Mouse (Mus musculus) embryonic stem cell, embryonic (primary cell): Measurements from ENCODE around the gene Stum.

Experiments used
- CTCF ChIA-PET, 4 experiments: fragments of 300-600 bp in 2 of 4; fragments of 350-600 bp in 2 of 4; sonication (Branson Sonifier 250); formaldehyde crosslinking; loops; one replicate each; lab custom pipeline; 2022; ENCODE audit warnings: inconsistent platforms in 2 of 4; lab: Charles Lee
- POLR2A ChIA-PET, 4 experiments: fragments of 300-600 bp in 2 of 4; fragments of 350-600 bp in 2 of 4; sonication (Branson Sonifier 250); formaldehyde crosslinking; loops; one replicate each; lab custom pipeline; 2022; ENCODE audit warnings: antibody characterized with exemption in 4 of 4, inconsistent platforms in 1 of 4; lab: Charles Lee

Stum gene

DNA sequence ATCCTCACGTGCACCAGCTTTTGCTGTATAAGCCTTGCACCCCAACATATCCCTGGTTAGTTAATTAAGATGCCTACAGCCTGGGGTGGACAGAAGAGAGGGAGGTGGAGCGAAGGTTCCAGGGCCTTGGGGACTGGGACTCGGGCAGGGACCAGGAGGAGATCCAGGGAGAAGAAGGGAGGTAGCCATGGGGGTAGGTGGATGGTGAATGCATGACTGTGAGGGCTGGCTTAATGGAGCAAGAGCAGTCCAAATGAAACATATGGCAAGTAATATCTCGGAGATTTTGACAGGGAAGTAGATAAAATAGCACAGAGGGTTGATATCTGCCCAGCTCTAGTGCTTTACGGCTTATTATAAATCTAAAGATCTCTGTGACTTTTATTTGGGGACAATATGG, 21.6 kb upstream of the Stum start:
- CTCF ChIA-PET, result interaction anchor here in 1 of 4 experiments (0.7 kb wide), 1 partner anchor 13 kb away, joined by 4 read pairs; no protein-coding TSS in a partner anchor
- POLR2A ChIA-PET, result no interaction called here

DNA sequence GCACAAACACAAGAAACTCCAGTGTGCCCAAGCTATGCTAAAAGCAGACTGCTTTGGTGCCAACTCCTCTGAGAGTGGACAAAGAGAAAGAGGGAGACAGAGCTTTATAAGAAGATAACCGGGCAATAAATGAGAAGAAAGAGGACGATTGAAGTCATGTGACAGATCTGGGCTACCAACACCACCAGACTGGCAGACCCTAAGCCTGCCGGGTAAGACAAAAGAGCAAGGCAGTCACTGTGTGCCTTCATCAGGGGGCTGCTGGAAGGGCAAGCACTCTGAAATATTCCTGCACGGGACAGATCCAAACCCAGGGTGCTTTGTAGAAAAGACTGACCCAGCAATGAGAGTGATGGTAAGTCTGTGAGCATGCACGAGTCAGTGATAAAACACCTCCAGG, 20.2 kb upstream of the Stum start:
- ChIA-PET CTCF (no interaction called here), POLR2A (interaction anchor here in 1 of 4 experiments (1.2 kb wide), 1 partner anchor 17 kb away, joined by 4 read pairs; no protein-coding TSS in a partner anchor)

- ChIA-PET POLR2A (no interaction called here), CTCF (no interaction called here)
These were observed 19.3 kb upstream of the Stum start for GRCm38 (mm10) chr1:180502566-180502965.

DNA sequence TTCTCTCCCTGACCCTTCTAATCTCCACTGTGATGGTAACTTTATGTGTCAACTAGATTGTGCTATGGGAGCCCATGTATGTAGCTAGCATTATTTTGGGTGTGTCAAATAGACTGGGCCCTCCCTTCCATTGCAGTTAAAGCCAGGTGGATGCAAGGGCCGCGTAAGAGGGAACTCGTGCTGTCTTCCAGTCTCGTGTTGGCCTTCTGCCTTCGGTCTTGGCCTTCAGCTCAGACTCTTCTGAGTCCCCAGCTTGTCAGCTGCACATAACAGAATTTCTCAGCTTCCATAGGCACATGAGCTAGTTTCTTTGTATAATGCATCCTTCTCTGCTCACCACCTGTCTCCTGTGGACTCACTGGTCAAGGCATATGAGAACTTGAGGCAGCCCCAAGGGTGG, 17.3 kb upstream of the Stum start:
- POLR2A ChIA-PET, result interaction anchor here in 2 of 4 experiments (0.6 kb wide), 2 partner anchors 48 to 51 kb away, joined by 3 to 4 read pairs; no protein-coding TSS in a partner anchor

DNA sequence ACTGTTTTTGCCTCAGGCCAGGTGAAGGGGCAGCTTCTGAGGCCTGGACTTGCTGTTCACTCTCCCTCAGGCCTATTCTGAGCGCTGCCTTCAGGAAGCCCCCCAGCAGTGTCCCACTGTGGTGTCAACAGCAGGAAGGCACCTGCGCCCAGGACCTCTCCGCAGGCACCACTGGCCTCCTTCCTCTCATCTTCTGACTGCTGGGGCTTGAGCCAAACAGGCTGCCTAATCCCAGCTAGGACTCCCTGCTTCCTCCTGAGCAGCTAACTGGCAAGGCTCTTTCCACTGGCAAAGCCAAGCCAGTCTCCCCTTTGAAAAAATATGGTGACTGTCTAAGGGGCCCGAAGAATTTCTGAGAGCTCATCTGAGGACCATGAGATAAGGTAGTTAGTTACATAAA, 16.9 kb upstream of the Stum start:
- POLR2A ChIA-PET, result interaction anchor here in 2 of 4 experiments (0.6 kb wide), 3 partner anchors 48 to 154 kb away, joined by 3 to 4 read pairs (median 3); no protein-coding TSS in a partner anchor
- CTCF ChIA-PET, result interaction anchor here in 3 of 4 experiments (0.6 to 0.7 kb wide), 3 partner anchors 94 to 777 kb away, joined by 3 to 10 read pairs (median 3); no protein-coding TSS in a partner anchor

More for the DNA sequence above, 17.3 kb upstream of the Stum start:
- CTCF ChIA-PET, result interaction anchor here in 1 of 4 experiments (0.7 kb wide), 1 partner anchor 492 kb away, joined by 3 read pairs; no protein-coding TSS in a partner anchor

- CTCF ChIA-PET, result interaction anchor here in 3 of 4 experiments (0.6 to 0.7 kb wide), 3 partner anchors 94 to 777 kb away, joined by 3 to 10 read pairs (median 3); no protein-coding TSS in a partner anchor
These were observed 16.5 kb upstream of the Stum start for GRCm38 (mm10) chr1:180499766-180500165.

GRCm38 (mm10) chr1:180492777-180493176, 9.5 kb upstream of the Stum start:
- CTCF ChIA-PET, result interaction anchor here in 2 of 4 experiments (0.5 to 1.9 kb wide), 5 partner anchors 9 to 1915 kb away, joined by 3 to 8 read pairs (median 4); partner anchors contain the start of gene Stum (in 1 of the 2)

More at GRCm38 (mm10) chr1:180499766-180500165, 16.5 kb upstream of the Stum start:
- POLR2A ChIA-PET, result interaction anchor here in 1 of 4 experiments (0.6 kb wide), 2 partner anchors 154 to 258 kb away, joined by 3 to 7 read pairs; no protein-coding TSS in a partner anchor

DNA sequence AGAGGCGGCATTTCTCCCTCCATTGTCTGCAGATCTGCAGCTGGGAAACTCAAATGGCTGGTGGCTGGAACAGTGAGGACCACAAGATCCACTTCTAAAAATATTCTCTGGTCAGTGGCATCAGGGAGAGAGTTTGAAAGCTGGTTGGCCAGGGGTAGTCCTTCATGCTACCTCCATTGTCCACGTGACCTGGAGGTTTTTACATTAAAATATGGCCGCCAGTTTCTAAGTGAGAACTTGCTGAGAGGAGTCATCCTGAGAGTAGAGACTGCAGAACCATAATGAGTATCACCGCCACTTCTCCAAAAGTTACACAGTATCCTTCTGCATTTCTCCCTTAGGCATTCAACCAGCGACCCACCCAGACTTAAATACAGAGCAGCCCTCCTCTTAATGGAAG, 2.0 kb upstream of the Stum start:
- CTCF ChIA-PET, result interaction anchor here in 3 of 4 experiments (0.7 to 2.0 kb wide), 5 partner anchors 51 to 279 kb away, joined by 3 to 7 read pairs (median 4); no protein-coding TSS in a partner anchor
- POLR2A ChIA-PET, result interaction anchor here in 1 of 4 experiments (1.5 kb wide), 1 partner anchor 19 kb away, joined by 4 read pairs; no protein-coding TSS in a partner anchor

More at GRCm38 (mm10) chr1:180492777-180493176, 9.5 kb upstream of the Stum start:
- POLR2A ChIA-PET, result interaction anchor here in 2 of 4 experiments (0.6 to 2.1 kb wide), 4 partner anchors 12 to 52 kb away, joined by 3 to 7 read pairs (median 4); no protein-coding TSS in a partner anchor

DNA sequence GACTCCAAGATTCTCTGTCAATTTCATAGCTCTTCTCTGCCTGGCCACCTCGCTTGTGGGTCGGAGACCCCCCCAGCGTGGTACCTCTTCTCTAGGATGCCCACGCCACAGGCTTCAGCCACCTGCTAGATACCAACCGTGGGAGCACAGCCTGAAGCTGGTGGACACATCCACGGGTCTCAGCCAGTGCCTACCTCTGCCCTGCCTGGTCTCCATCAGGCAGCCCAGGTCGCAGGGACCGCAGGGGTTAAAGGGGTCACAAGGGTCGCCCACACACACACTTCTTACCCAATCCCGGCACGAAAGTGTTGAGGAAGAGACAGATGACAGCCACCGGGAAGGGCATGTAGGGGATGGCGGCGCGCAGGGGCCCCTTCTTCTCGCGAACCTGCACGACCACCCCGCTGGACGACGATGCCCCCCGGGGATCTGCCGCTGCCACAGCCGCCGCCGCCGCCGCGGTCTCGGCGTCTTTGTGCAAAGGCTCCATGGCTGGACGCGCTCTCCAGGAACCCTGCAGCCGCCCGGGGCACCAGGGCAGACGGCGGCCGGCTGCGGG, 385 bp downstream of the Stum start:
- POLR2A ChIA-PET, result interaction anchor here in 1 of 4 experiments (1.2 kb wide), 1 partner anchor 118 kb away, joined by 3 read pairs; no protein-coding TSS in a partner anchor
- CTCF ChIA-PET, result interaction anchor here (0.5 to 1.5 kb wide), 10 partner anchors 10 to 635 kb away, joined by 3 to 10 read pairs (median 3); no protein-coding TSS in a partner anchor

DNA sequence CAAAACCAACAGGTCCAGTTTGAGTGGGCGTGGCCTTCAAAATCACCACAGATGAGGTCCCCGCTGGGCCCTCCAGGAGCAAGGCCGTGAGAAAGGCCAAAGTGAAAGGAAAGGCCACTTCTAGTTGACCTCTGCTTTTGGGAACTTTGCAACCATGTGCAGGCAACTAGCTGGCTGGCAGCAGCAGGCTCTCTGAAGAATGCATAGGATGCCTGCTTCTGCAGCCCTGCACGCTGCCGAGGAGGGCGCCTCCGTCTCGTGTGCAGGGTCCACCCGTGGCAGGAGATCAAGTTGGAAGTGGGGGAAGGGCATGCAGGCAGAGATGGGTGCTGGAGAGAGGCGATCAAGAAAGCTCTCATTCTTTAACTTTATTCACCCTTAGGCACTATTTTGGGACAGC, 1.3 kb downstream of the Stum start:
- POLR2A ChIA-PET, result interaction anchor here in 2 of 4 experiments (1.1 to 1.2 kb wide), 3 partner anchors 50 to 119 kb away, joined by 3 read pairs; no protein-coding TSS in a partner anchor
- CTCF ChIA-PET, result interaction anchor here in 2 of 4 experiments (0.7 to 1.2 kb wide), 3 partner anchors 11 to 72 kb away, joined by 3 read pairs; no protein-coding TSS in a partner anchor

DNA sequence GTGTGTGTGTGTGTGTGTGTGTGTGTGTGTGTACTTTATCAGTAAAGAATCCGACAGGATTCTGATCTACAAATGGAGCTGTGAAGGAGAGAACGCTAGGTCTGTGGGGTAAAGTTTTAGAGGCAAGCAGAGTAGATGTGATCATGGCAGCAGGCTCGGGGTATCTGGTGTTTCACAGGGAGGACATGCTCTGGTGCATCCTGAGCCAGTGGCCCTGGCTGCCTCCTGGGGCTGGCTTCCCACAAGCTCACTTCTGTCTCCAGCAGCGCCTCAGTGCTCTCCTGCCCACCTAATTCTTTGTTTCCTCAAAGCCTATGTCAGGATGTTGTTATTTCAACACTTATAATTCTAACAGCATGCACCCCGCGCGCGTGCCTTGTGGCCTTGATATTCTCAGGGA, 2.0 kb downstream of the Stum start:
- ChIA-PET CTCF (interaction anchor here in 2 of 4 experiments (0.6 to 1.2 kb wide), 2 partner anchors 49 to 71 kb away, joined by 3 read pairs; no protein-coding TSS in a partner anchor), POLR2A (interaction anchor here in 2 of 4 experiments (0.6 to 1.6 kb wide), 6 partner anchors 10 to 275 kb away, joined by 3 to 6 read pairs (median 3); partner anchors contain the start of gene Parp1 (in 1 of the 2))

- CTCF ChIA-PET, result interaction anchor here in 2 of 4 experiments (0.5 to 1.0 kb wide), 2 partner anchors 44 to 91 kb away, joined by 3 to 4 read pairs; no protein-coding TSS in a partner anchor
- POLR2A ChIA-PET, result interaction anchor here in 2 of 4 experiments (1.1 to 1.6 kb wide), 2 partner anchors 12 to 88 kb away, joined by 3 read pairs; partner anchors contain the start of gene Parp1 (in 1 of the 2)
These were observed 3.0 kb downstream of the Stum start for GRCm38 (mm10) chr1:180480325-180480724.

GRCm38 (mm10) chr1:180473566-180473965, 9.7 kb downstream of the Stum start:
- POLR2A ChIA-PET, result no interaction called here
- CTCF ChIA-PET, result interaction anchor here in 1 of 4 experiments (0.5 kb wide), 1 partner anchor 93 kb away, joined by 4 read pairs; no protein-coding TSS in a partner anchor

DNA sequence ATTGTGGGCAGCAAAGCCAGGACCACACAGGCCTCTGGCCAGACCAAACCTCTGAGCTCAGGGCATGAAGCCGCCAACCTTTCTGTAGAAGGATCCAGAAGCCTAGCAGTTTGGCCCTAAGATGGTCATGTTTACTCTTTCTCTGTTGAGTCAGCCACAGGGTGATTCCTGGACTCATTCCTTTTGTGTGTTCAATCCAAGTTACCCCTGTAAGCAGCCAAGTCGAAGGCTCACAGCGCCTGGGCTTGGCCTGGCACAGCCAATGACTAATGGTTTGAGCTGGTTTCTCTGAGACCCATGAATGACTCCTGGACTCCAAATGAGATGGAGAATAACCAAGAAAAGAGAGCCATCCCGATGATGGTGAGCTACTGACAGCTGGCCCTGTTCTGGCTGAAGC, 15.3 kb downstream of the Stum start:
- ChIA-PET CTCF (interaction anchor here in 1 of 4 experiments (0.5 kb wide), 1 partner anchor 24 kb away, joined by 8 read pairs; no protein-coding TSS in a partner anchor), POLR2A (interaction anchor here in 1 of 4 experiments (0.5 kb wide), 1 partner anchor 1646 kb away, joined by 3 read pairs; no protein-coding TSS in a partner anchor)

DNA sequence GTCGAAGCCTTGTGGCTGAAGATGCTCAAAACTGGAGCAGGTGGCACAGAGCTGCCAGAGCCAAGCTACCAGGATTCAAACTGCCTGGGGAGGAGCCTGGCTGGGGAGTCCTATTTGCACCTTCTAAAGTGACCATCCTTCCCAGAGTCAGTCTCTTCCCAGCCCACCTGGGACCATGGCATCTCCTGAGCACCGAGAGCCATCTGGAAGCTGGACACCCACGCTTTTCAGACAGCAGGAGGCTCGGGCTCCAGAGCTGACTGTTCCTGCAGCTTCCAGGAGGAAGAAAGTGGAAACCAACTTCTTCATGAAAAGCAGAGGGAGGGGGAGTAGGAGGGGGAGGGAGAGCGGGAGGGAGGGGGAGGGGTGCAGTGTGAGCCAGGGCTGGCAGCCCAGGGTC, 17.7 kb downstream of the Stum start:
- CTCF ChIA-PET, result interaction anchor here in 2 of 4 experiments (1.0 to 1.3 kb wide), 3 partner anchors 20 to 298 kb away, joined by 3 to 4 read pairs (median 3); no protein-coding TSS in a partner anchor

DNA sequence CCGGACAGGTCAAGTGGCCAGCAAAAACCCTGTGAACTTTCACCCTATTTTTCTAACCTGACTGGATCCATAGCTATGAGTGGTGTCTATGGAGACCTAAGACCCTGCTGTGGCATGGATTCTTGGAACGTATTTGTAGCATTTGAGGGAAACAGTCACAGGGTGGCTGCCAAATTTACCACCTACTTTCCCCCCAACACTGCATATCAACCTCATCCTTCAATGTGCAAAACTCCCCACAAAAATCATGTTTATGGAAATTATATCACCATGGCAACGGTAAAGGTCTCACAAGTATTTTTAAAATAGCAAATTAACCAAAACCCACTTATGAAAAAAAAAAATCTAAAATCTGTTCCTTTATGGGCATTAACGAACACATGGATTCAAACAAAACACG, 18.9 kb downstream of the Stum start:
- CTCF ChIA-PET, result no interaction called here
- POLR2A ChIA-PET, result no interaction called here

More for the DNA sequence above, 17.7 kb downstream of the Stum start:
- POLR2A ChIA-PET, result interaction anchor here in 2 of 4 experiments (0.6 to 1.2 kb wide), 3 partner anchors 13 to 20 kb away, joined by 3 to 4 read pairs (median 3); no protein-coding TSS in a partner anchor

DNA sequence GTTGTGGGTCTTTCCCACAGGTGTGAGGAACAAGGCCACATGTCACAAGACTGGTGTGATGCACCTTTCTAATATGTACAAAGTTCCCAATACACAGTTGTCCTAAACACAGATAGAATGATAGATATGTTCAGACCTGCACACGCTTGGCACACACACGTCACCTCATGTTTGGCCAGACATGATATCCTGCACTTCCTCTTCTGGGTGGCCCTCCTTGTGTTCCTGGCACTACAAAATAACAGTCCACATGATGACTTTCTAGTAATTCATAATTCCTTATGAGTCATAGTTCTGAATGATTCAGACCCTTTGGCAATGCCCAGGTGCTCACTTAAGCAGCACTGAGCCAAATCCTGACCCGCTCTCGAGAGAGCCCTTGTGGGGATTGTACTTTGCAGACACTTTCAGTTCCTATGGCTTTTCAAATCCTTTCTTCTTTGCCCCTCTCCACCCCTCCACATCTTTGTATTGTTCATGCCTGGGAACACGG, 20.3 kb downstream of the Stum start:
- ChIA-PET CTCF (interaction anchor here in 1 of 4 experiments (0.5 kb wide), 1 partner anchor 21 kb away, joined by 7 read pairs; the partner anchor contains the start of gene Stum), POLR2A (no interaction called here)

- ChIA-PET POLR2A (no interaction called here), CTCF (interaction anchor here in 2 of 4 experiments (0.5 to 0.6 kb wide), 2 partner anchors 21 to 884 kb away, joined by 3 to 7 read pairs; partner anchors contain the start of gene Stum (in 1 of the 2))
These were observed 20.9 kb downstream of the Stum start for GRCm38 (mm10) chr1:180462396-180462795.
